Mouse (Mus musculus) adrenal gland, postnatal 14 days (tissue): ENCODE results near the gene Fzd1. TPM values are rescaled to one million over a fixed set of nuclear protein-coding genes. Genes with fewer than 3 reads are reported as not detected.

ENCODE experiments used
- DNase-seq: peaks from one replicate; pipeline ENCODE4 v3.0.0; 2021; ENCODE audit warnings: mixed read lengths
- long read RNA-seq, 2 experiments: library from polyadenylated mRNA; stranded (forward); transcript quantifications; one replicate each; pipeline ENCODE4 v2.0.0; 2021
- total RNA-seq: library from RNA; stranded (reverse); gene quantifications from 2 replicates; pipeline ENCODE4 v1.2.3, GENCODE M21; 2021

Gene Fzd1
- total RNA-seq = 16.0 and 20.5 TPM in 2 replicates
- long read RNA-seq, experiment 1, full-length matches to known transcripts = 19 of 20 reads
- long read RNA-seq, experiment 1, partial matches to known transcripts = 0 of 20 reads
- long read RNA-seq, experiment 1, other reads (novel, unspliced or antisense) = 1 of 20 reads
- long read RNA-seq, experiment 2, full-length matches to known transcripts = 28 of 28 reads
- long read RNA-seq, experiment 2, partial matches to known transcripts = 0 of 28 reads
- long read RNA-seq, experiment 2, other reads (novel, unspliced or antisense) = 0 of 28 reads

DNA sequence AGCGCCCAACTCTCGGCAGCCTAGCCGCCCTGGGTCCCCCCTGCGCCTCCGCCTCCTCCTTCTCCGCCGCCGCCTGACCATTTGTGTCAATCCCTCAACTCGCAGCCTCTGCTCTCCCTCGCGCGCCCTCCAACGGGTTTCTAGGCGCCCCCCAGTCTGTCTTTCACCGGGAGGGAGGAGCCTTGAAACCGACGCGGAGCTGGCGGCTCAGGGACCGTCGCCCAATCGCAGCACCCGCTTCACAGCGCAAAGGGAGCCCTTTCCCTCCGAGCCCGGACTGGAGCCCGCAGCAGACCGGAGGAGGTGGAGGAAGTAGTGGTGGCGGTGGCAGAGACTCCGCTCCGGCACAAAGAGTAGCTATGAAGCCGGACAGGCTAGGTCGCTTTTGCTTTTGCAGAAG lies at the start of gene Fzd1:
Fzd1 (minus strand) TSS at position 134 of the 400 bp plus-strand sequence.
- DNase-seq = peak; percentile 96

DNA sequence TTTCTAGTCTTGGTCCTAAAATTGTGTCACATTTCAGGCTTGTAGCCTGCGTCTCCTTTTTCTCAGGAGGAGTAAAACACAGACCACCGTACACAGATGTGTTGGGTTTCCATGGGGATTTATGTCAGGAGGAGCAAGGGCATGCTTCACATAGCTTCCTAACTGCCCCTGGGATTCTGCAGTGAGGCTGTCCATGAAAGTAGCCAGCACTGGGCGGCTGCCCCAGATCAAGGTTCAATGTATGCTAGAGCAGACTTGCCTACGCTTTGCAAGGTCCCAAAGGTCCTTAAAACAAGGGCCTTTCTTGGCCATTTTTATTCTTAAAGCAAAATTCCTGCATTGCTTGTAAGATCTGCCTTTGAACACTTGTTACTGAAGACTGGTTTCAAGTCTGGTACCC lies 47.4 kb upstream of the Fzd1 start:
- no peak for DNase-seq

DNA sequence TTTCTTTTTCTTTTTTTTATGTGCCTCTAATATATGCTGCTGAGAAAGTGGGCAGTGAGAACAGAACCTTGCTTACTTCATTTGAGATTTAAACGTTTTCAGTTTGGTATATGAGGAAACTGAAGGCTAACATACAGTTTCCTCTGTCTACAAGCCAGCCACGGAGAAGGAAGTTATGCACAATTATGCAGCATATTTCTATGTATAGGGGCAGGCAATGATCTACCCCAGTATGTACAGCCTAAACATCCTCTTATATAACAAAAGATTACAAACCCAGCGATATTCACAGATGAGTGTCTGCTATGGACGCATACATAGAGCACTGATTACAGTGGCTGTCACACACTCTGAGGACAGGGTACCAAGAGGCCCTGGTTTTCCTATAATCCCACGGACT lies 45.9 kb upstream of the Fzd1 start:
- DNase-seq = no peak

DNA sequence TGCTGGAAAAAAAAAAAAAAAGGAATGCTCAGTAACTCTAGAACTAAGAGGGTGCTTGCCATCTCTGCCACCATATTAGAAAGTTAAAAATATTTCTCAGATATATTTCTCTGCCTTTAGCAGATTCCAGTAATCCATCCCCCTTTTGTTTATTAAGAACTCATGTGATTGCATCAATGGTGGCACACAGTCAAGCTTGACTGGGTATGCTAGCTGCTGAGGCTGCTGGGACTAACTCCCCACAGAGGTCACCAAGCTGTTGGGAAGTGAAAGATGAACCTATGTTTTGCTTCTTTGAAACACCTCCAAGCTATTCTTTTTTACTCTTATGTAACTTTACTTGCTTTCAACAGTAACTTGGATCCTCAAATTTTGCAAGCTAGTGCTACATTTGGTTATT lies 44.1 kb upstream of the Fzd1 start:
- DNase-seq = no peak

- no peak for DNase-seq
Observed at GRCm38 (mm10) chr5:4801096-4801850, 43.4 kb upstream of the Fzd1 start.

GRCm38 (mm10) chr5:4791219-4791618 lies 33.4 kb upstream of the Fzd1 start:
- no peak for DNase-seq

DNA sequence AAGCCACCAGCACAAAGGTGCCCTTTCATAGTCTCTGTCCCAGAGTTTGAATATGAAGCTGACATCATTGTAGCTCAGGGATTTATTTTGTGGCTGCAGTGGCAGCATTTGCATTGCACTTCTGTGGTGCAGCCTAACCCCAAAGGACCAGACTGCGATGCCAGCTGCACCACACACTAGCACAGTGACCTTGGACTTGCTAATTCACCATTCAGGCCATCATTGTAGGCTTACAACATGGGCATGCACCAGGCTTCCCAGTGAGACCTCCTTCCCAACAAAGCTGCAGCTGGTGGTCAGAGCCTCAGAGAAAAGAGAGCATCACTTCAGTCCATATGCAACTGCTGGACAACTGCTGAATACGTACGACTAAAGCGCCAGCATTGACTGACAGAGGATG lies 32.4 kb upstream of the Fzd1 start:
- DNase-seq = no peak

DNA sequence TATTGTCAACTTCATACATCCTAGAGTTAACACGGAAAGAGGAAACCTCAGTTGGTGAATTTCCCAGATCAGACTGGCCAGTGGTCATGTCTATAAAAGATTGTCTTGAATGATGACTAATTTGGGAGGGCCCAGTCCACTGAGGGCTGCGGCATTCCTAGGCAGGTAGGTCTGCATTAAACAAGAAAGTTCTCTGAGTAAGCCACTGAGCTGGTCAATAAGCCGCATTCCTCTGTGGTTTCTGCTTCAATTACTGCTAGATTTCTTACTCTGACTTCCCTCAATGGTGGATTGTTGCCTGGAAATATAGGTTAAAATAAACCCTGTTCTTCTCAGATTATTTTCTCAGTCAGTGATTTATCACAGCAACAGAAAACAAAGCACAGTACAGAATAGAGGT lies 30.6 kb upstream of the Fzd1 start:
- no peak for DNase-seq

GRCm38 (mm10) chr5:4786816-4787215 lies 29.0 kb upstream of the Fzd1 start:
- no peak for DNase-seq

GRCm38 (mm10) chr5:4778274-4778673 lies 20.4 kb upstream of the Fzd1 start:
- DNase-seq = no peak

DNA sequence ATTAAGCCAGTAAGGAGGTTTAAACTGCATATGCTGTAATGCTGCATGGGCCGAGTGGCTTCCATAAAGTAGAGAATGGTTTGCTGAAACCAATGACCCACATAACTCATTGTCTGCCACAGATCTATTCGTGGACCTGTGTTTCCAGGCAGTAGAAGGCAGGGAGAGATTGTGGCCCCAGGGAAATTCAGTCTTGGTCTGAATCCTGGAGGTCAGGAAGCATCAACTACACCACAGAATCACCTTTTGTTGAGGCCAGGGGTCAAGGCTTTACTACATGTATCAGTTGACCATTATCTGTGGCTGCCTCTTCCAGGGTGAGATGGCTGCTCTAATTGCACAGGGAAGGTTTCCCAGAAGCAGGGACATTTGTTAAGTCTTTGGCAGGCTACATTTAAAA lies 18.7 kb upstream of the Fzd1 start:
- no peak for DNase-seq

DNA sequence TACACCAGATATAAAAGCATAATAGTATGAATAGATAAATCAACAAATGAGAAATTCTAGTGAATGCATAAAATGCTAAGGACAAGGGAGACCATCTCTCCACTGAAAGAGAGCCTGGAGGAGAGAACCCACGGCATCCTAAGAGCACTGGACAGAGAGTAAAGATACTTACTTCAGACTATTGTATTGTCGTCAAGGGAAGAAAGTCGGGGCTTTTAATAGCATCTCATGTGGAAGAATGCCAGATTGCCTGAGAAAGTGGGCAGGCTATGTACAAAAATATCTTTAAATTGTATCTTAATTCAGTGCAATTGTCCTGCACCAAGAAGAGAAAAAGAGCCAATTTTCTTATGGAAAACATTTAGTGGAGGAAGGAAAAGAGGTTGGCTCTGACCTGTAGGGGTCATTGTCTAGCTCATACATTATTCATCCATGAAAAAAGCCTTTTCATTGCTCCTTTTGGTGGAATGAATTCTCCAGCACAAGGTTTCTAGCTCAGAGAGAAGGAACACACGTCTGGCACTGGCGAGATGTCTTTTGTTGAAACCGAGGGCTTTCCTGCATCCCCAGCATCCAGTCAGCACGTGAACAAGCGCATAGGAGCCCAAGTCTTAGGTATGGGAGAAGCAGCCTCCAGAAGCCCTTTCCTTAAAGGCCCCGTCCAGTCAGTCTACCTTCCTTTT lies 15.4 kb upstream of the Fzd1 start:
- DNase-seq = no peak

- no peak for DNase-seq
Observed at GRCm38 (mm10) chr5:4770609-4771008, 12.8 kb upstream of the Fzd1 start.

DNA sequence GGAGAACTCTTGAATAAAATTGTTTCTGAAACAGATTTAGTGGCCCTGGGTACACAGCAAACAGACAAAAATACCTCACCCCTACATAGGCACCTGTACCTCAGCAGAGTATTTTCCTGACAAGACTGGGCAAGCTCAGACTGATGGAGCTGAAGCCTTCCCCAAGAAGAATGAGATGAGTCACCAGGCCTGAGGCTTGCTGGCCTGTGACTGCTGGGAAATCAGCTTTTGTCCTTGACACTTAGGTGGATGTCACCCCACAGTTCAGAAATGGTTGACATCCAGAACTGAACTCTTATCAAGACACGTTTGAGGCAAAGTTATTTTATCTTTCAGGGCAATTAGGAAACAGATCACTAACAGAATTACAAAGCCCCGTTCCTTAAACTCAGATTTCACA lies 10.1 kb upstream of the Fzd1 start:
- no peak for DNase-seq

GRCm38 (mm10) chr5:4766719-4767118 lies 8.9 kb upstream of the Fzd1 start:
- no peak for DNase-seq

- DNase-seq = no peak
Observed at GRCm38 (mm10) chr5:4761891-4762290, 4.1 kb upstream of the Fzd1 start.

DNA sequence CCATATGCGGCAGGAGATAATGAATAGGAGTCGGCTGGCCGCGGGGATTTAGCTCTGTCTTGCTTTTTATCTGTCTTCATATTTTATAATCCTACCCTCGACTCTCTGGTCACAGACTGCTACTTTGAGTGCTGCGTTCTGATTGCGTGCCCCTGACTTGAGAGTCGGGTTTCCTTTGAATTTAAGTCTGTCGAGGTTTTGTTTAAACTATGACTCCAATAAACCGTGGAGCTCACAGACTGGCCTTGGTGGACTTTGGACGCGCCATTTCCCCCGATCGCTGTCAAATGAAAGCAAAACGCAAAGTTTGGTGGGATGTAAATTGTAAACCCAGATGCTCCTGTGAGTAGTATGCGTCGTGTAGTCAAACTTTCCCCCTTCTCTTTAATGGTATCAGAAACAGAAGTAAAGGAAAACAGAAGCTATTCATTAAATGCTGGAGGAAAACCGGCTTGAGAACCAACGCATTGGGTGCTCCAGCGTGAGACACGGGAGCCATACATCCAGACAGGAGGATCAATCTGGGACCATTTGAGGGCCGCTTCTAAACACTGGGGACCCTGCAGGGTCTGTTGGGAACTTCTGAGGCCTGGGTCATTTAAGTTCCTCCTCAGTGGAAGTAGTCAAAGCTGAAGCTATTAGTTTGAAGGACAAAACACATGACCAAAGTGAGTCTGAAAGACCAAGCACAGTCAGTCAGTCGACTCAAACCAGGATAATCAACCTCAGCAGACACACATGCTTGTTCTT lies 671 bp upstream of the Fzd1 start:
- DNase-seq = peak; percentile 8

GRCm38 (mm10) chr5:4756871-4757711 lies 744 bp downstream of the Fzd1 start:
- peak; percentile 82 for DNase-seq

GRCm38 (mm10) chr5:4756001-4756681 lies 1.7 kb downstream of the Fzd1 start:
- peak; percentile 14 for DNase-seq

DNA sequence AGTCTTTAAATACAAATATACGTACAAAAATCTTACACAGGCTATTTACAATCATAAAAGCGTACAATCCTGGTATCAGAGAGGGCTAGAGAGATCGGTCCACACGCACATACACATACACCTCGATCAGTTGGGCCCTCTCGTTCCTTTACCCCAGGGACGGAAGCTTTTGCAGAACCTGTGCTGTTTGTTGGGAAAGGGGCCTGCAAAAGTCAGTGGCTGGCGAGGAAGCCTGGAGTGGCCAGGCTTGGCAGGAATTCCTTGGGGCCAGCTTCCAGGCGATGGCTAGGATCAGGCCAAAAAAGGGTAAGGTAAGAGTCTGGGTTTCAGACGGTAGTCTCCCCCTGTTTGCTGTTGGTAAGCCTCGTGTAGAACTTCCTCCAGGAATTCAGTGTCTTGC lies 2.5 kb downstream of the Fzd1 start:
- DNase-seq = no peak

GRCm38 (mm10) chr5:4754701-4755281 lies 3.0 kb downstream of the Fzd1 start:
- no peak for DNase-seq
